Mouse (Mus musculus): Measurements from ENCODE around the gene Plekho1. TPM values are rescaled to one million over a fixed set of nuclear protein-coding genes. Genes with fewer than 3 reads are reported as not detected.
A peak's percentile ranks its signal among the peaks of the same experiment; 100 is the strongest.
"Not testable (repeated sequence)": the region's sequence is repeated elsewhere in the genome, so short reads cannot be mapped to it uniquely, and the experiment has no call there.

Gene Plekho1
- total RNA-seq, 2 experiments from 2014 or later = 38.5 to 41.6 TPM

DNA sequence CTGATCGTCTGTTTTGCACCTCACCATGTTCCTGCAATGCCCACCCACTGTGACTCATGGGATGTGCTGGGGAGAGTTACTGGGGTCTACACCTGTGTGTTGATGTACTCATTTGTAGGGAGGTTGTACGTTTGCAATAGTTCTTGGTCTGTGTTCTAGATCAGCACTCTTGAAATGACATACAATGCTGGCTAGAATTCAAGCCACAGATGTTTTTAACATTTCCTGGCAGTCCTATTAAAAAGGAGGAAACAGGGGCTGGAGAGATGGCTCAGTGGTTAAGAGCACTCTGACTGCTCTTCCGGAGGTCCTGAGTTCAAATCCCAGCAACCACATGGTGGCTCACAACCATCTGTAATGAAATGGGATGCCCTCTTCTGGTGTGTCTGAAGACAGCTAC is 42.3 kb downstream of the Plekho1 start:
- no peak for DNase-seq (ENCODE audit: low spot score in 2 of 2)

DNA sequence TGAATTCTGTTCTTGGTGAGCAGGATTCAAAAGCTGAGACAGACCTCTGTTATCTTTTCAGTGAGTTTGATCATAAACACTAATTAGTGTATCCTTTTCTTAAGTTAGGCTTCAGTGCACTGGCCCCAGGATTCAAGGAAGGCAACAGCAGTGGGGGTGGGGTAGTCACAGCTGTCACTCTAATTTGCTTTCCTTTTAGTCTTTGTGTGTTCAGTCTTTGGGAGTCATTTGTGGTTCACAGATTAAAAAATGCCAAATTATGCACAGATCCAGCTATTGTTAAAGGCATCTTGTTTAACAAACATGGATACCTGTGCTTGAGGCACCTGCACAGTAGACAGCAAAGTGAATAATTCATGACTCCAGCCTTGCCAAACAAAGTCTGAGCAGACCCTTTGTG is 42.8 kb downstream of the Plekho1 start:
- no peak for DNase-seq (ENCODE audit: low spot score in 2 of 2)

DNA sequence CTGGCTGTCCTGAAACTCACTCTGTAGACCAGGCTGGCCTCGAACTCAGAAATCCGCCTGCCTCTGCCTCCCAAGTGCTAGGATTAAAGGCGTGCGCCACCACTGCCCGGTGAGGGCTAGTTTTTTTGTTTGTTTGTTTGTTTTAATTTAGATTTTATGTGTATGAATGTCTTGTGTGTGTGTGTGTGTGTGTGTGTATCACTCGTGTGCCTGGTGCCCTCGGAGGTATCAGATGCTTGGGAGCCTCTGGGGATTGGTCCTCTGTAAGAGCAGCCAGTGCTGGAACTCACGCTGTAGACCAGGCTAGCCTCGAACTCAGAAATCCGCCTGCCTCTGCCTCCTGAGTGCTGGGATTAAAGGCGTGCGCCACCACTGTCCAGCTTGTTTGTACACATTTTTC is 44.2 kb downstream of the Plekho1 start:
- not testable (repeated sequence) for DNase-seq (ENCODE audit: low spot score in 2 of 2)

DNA sequence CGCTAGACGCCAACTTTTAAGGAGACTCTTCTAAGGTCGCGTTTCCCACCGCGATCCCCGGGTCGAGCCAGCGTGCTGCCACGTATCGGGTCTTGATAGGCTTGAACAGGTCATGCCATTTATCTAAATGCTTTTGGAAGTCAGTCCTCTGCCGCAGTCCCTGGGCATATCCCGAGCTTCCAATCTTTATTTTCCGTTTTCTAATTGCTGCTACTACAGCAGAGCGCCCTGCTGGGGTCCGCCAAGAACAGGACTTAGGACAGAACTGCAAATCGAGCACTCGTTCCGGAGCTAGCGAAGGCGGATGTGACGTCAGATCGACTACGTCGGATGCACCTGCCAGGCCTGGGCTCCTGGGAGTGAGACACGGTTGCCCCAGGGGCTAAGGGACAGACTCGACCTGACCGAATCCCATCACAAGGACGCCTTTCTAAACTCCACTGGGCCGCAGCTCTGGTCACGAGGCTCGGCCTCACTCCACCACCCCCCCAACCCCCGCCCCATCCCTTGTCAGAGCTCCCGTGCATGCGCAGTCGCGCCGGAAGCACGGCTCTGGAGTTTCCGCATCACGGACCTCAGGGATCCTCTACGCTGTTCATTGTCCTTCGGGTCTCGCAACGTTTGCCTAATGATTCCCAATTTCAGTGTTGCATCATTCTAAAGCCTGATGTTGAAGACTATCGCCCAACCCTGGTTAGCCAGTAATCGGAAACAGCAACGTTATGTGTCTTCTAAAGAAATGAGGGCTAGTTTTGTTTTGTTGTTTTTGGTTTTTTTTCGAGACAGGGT is 44.8 kb downstream of the Plekho1 start:
- DNase-seq (ENCODE audit: low spot score in 2 of 2) = peak; percentile 74 to 80

DNA sequence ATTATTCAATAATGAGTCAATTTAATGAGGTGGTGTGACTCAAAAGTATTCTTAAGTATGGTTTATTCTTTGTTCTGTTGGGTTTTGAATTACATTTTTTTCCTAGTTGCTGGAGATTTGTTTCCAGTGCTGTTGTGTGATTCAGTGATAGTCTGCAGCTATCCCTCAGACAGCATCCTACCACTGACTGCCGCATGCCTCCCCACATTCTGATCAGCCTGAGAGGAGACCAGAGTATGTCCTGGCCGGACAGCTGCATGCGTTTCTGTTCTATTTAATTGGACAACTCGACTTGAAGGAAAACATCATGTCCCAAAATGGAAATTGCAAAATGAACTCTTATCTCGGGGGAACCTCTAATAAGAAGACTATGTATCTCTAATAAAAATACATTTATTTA is 47.5 kb downstream of the Plekho1 start:
- DNase-seq (ENCODE audit: low spot score in 2 of 2) = no peak

DNA sequence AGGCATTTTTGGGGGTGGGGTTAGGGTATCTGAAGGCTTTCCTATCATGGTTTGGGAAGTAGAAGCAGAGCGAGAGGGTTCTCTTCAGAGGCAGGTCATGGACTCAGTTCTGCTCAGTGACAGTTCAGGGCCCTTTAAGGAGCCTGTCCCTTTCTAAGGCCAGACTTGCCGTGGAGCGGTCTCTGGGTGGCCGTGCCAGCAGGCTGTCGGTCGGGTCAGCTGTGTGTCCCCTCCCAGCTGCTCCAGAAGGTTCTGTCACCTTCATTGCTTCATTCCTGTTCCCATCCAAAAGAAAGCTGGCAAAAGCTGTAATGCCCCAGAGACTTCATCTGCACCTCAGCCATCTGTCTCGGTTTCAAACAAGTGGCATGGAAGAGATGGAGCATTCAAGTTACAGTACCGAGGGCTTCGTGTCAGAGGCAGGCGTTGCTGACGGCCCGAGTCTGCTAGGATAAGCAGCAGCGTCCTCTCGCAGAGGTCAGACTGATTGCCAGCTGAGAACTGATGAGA is 50.0 kb downstream of the Plekho1 start:
- DNase-seq (ENCODE audit: low spot score in 2 of 2) = no peak

DNA sequence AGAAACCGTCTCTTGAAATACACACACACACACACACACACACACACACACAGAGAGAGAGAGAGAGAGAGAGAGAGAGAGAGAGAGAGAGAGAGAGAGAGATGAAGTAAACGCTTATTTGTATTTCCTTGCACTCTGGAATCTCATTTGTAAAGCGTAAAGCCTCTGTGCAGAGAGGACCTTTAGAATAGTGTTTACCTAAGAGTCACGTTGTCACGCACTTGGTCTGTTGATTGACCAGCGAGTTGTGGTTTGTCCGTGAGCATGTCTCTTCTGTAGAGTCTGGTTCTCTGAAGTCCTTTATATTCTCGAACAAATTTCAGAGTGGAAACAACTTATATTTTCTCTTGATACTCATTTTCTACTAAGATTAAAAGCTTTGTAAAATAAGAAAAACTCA is 51.1 kb downstream of the Plekho1 start:
- DNase-seq (ENCODE audit: low spot score in 2 of 2) = no peak

DNA sequence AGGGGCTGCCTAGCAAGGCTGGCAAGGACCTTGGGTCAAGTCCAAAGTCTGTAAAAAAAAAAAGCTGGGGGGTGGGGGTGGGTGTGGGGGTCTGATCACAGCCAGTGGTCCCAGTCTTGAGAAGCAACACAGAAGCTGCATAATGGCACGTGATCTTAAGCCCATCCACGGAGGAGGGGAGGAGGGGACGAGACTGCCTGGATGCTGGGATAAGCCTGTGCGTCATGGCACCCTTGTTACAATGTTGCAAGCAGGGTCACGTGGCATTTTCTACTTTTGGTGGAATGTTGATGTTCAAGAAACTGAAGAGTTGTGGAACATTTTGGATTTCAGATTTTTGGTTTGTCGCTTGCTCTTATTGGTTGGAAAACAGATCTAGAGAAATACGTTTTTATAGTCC is 52.6 kb downstream of the Plekho1 start:
- DNase-seq (ENCODE audit: low spot score in 2 of 2) = no peak

DNA sequence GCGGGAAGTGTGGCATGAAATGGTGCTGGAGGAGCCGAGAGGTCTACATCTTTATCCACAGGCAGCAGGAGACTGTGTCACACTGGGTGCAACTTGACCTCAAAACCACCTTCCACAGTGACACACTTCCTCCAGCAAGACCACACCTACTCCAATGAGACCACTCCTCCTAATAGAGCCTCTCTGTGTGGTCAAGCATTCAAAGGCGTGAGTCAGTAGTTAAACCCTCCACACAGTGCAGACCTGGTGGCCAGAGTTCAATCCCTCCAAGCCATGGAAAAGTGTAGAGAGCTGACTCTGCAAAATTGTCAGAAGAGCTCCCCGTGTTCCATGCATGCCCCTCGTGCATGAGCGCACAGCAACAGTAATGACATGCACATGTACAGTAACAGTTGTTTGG is 53.1 kb downstream of the Plekho1 start:
- no peak for DNase-seq (ENCODE audit: low spot score in 2 of 2)

DNA sequence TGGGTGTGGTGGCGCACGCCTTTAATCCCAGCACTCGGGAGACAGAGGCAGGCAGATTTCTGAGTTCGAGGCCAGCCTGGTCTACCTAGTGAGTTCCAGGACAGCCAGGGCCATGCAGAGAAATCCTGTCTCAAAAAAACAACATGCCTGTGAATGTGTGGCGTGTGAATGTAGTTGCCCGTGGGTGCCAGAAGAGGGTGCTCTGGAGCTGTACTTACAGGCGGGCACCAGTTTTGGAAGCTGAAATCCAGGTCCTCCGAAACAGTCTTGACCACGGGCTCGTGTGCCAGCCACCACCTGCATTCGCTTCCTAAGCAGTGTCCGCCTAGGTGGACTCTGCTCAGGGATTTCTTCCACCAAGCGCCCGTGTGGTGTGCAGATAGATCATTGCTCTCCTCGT is 57.0 kb downstream of the Plekho1 start:
- no peak for DNase-seq (ENCODE audit: low spot score in 2 of 2)

Other genes starting within 250 kb of the Plekho1 start
- 10 to 100 TPM; 48.2 to 51.7 TPM for gene Tars2, start 235.8 kb downstream of the Plekho1 start, total RNA-seq (2021)
- 10 to 100 TPM; 56.5 to 64.1 TPM for gene Rprd2, start 177.1 kb downstream of the Plekho1 start, total RNA-seq (2021)
- 10 to 100 TPM; 31.9 to 34.7 TPM for gene Prpf3, start 140.1 kb downstream of the Plekho1 start, total RNA-seq (2021)
- gene Mrps21, start 124.5 kb downstream of the Plekho1 start, total RNA-seq (2021) = 100 to 1,000 TPM; 178 to 200 TPM
- 1 to 10 TPM; 1.7 to 2.2 TPM for gene Ciart, start 113.8 kb downstream of the Plekho1 start, total RNA-seq (2021)
- 10 to 100 TPM; 21.3 to 21.5 TPM for gene BC028528, start 104.0 kb downstream of the Plekho1 start, total RNA-seq (2021)
- 100 to 1,000 TPM; 156 to 163 TPM for gene Aph1a, start 102.0 kb downstream of the Plekho1 start, total RNA-seq (2021)
- 1 to 10 TPM; 2.3 to 2.5 TPM for gene Car14, start 91.3 kb downstream of the Plekho1 start, total RNA-seq (2021)
- gene Anp32e, start 66.8 kb downstream of the Plekho1 start, total RNA-seq (2021) = 100 to 1,000 TPM; 145 to 146 TPM
- 10 to 100 TPM; 32.9 to 39.4 TPM for gene Vps45, start 62.5 kb upstream of the Plekho1 start, total RNA-seq (2021)
- gene Otud7b, start 108.5 kb upstream of the Plekho1 start, total RNA-seq (2021) = 10 to 100 TPM; 35.4 to 43.6 TPM
- gene Mtmr11, start 166.0 kb upstream of the Plekho1 start, total RNA-seq (2021) = 10 to 100 TPM; 15.0 to 22.2 TPM
- gene Sf3b4, start 176.3 kb upstream of the Plekho1 start, total RNA-seq (2021) = 10 to 100 TPM; 68.9 to 76.8 TPM
- 10 to 100 TPM; 18.1 to 24.7 TPM for gene Sv2a, start 185.2 kb upstream of the Plekho1 start, total RNA-seq (2021)
- gene Bola1, start 223.7 kb upstream of the Plekho1 start, total RNA-seq (2021) = 10 to 100 TPM; 30.6 to 33.1 TPM
- 10 to 100 TPM; 27.8 to 28.5 TPM for gene Hist2h2ab, start 223.9 kb upstream of the Plekho1 start, total RNA-seq (2021)
- gene Hist2h2ac, start 224.9 kb upstream of the Plekho1 start, total RNA-seq (2021) = 100 to 1,000 TPM; 211 to 243 TPM
- 10 to 100 TPM; 12.4 to 13.7 TPM for gene Hist2h2be, start 225.1 kb upstream of the Plekho1 start, total RNA-seq (2021)
- gene Hist2h3c2, start 243.1 kb upstream of the Plekho1 start, total RNA-seq (2021) = 100 to 1,000 TPM; 197 to 262 TPM
- gene Hist2h2aa2, start 244.3 kb upstream of the Plekho1 start, total RNA-seq (2021) = 1,000 to 10,000 TPM; 1,421 to 1,566 TPM
- 10 to 100 TPM; 34.3 to 35.1 TPM for gene Hist2h2aa1, start 249.5 kb upstream of the Plekho1 start, total RNA-seq (2021)

Data from adrenal gland, postnatal 4 days (tissue).